Mouse (Mus musculus): ENCODE data around the gene B430305J03Rik. TPM values are rescaled to one million over a fixed set of nuclear protein-coding genes. Genes with fewer than 3 reads are reported as not detected.
A peak's percentile ranks its signal among the peaks of the same experiment; 100 is the strongest.

Gene B430305J03Rik
- polyA plus RNA-seq (2016; fragmentation: Nextera tagmentation; extraction: Ambion mirVana): not detected in 2 replicates

GRCm38 (mm10) chr3:61365779-61366373, at the start of gene B430305J03Rik:
TSS of gene B430305J03Rik (minus strand) at chr3:61365951.
- no peaks in the 10 kb centered on the region for H3K27me3 ChIP-seq
- no peak for ATAC-seq (ENCODE audit: insufficient number of reproducible peaks, insufficient read depth, low FRiP score, low TSS enrichment)
- peak within 1 kb of the TSS; percentile 82 for H3K9ac ChIP-seq
- WGBS: 2% methylated on average over 10 of the region's 10 CpGs
- H3K27ac ChIP-seq: peak within 1 kb of the TSS; percentile 89
- peak within 1 kb of the TSS; percentile 82 for H3K4me3 ChIP-seq
- H3K36me3 ChIP-seq: no peaks in the 10 kb centered on the region
- H3K9me3 ChIP-seq: no peaks in the 10 kb centered on the region
- 0 out of 2 replicates have a peak, but pooled peaks cover 3% of the 10 kb centered on the region for H3K4me1 ChIP-seq
- peak within 1 kb of the TSS; percentile 86 for H3K4me2 ChIP-seq (replicated peaks)

DNA sequence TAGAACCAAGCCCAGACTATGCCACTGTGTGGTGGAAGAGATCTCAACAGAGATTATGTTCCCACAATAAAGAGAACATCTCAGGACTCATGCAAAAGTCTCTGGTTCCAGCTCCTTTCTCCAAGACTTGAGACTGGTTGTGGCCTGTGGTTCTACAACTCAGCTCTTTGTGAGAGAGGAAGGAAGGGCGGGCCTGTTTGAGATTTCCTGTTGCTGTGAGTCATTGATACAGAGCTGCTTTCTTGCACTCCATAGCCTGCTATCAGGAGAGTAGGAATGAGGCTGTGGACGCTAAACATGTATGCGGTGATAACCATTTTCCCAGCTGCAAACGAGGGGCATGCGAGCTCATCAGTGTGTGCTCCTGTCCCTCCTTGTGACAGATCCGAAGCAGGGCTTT, 43.9 kb upstream of the B430305J03Rik start:
- Histone ChIP-seq H3K27me3 (no peaks in the 10 kb centered on the region), H3K4me2 (replicated peaks) (no peak overlapping the region), H3K9ac (no peak overlapping the region), H3K36me3 (no peaks in the 10 kb centered on the region), H3K9me3 (no peaks in the 10 kb centered on the region), H3K4me3 (no peak overlapping the region), H3K27ac (no peak overlapping the region), H3K4me1 (no peaks in the 10 kb centered on the region)
- ATAC-seq (ENCODE audit: insufficient number of reproducible peaks, insufficient read depth, low FRiP score, low TSS enrichment): no peak
- 74% methylated on average over 6 of the region's 6 CpGs for WGBS

DNA sequence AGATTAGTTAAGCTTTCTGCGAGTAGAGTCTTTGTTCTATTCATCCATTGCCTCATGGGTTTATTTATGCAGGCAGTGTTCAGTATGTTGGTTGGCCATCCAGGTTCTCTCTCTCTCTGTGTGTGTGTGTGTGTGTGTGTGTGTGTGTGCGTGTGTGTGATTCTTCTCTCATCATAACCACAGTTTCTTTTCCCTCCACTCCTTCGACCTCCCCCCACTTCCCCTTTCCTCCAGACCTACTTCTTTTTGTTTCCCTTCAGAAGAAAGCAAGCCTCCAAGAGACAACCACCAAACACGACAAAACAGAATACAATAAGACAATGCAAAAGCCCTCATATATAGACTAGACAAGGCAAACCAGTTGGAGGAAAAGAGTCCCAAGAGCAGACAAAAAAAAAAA, 41.2 kb upstream of the B430305J03Rik start:
- Histone ChIP-seq H3K27me3 (no peaks in the 10 kb centered on the region), H3K4me3 (no peak overlapping the region), H3K9ac (no peak overlapping the region), H3K27ac (no peak overlapping the region), H3K4me1 (no peaks in the 10 kb centered on the region), H3K4me2 (replicated peaks) (no peak overlapping the region), H3K9me3 (no peaks in the 10 kb centered on the region), H3K36me3 (no peaks in the 10 kb centered on the region)
- ATAC-seq (ENCODE audit: insufficient number of reproducible peaks, insufficient read depth, low FRiP score, low TSS enrichment): no peak
- WGBS: 84% methylated on average over 4 of the region's 4 CpGs

DNA sequence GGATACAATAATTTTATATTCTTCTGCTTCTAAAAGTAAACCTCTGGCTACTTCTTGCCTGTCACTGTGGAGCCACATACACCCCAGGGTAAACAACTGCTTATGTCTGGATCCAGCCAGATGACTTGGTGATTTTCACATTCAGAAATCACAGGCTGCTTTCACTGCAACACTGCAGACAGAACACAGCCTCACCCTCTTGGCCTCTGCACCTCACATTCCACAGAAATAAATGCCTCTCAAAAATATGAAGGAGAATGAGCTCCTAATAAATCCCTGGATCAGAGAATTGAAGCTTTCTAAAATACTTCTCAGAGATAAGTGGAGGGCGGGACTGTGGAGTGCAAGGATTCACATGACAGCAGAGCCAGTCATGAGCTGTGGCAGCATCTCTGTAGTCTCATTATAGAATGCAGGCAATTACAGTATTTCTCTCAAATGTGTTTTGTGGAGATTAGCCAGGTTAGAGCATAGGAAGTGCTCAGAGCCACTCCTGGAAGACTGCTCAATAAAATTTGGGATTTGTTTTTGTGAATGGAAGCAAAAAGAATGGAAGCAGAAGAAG, 35.2 kb upstream of the B430305J03Rik start:
- H3K9me3 ChIP-seq: no peaks in the 10 kb centered on the region
- no peaks in the 10 kb centered on the region for H3K27me3 ChIP-seq
- H3K4me3 ChIP-seq: no peak overlapping the region
- H3K4me2 ChIP-seq (replicated peaks): no peak overlapping the region
- no peak overlapping the region for H3K27ac ChIP-seq
- no peak overlapping the region for H3K9ac ChIP-seq
- no peak for ATAC-seq (ENCODE audit: insufficient number of reproducible peaks, insufficient read depth, low FRiP score, low TSS enrichment)
- 0 out of 2 replicates have a peak, but pooled peaks cover 3% of the 10 kb centered on the region for H3K4me1 ChIP-seq
- WGBS: 69% methylated on average over 1 of the region's 1 CpGs
- H3K36me3 ChIP-seq: no peaks in the 10 kb centered on the region

- Histone ChIP-seq H3K4me1 (0 out of 2 replicates have a peak, but pooled peaks cover 3% of the 10 kb centered on the region), H3K4me3 (no peak overlapping the region), H3K9me3 (no peaks in the 10 kb centered on the region), H3K4me2 (replicated peaks) (no peak overlapping the region), H3K9ac (no peak overlapping the region), H3K27me3 (no peaks in the 10 kb centered on the region), H3K36me3 (no peaks in the 10 kb centered on the region), H3K27ac (no peak overlapping the region)
- WGBS: 53% methylated on average over 2 of the region's 2 CpGs
- ATAC-seq (ENCODE audit: insufficient number of reproducible peaks, insufficient read depth, low FRiP score, low TSS enrichment): no peak
Measured at GRCm38 (mm10) chr3:61396728-61397127, 31.0 kb upstream of the B430305J03Rik start.

- WGBS: 82% methylated on average over 3 of the region's 3 CpGs
- H3K4me2 ChIP-seq (replicated peaks): no peak overlapping the region
- H3K27ac ChIP-seq: no peak overlapping the region
- no peaks in the 10 kb centered on the region for H3K9me3 ChIP-seq
- no peaks in the 10 kb centered on the region for H3K36me3 ChIP-seq
- no peak overlapping the region for H3K4me3 ChIP-seq
- no peaks in the 10 kb centered on the region for H3K27me3 ChIP-seq
- no peak overlapping the region for H3K9ac ChIP-seq
- no peak for ATAC-seq (ENCODE audit: insufficient number of reproducible peaks, insufficient read depth, low FRiP score, low TSS enrichment)
- no peaks in the 10 kb centered on the region for H3K4me1 ChIP-seq
Measured at GRCm38 (mm10) chr3:61395382-61395781, 29.6 kb upstream of the B430305J03Rik start.

DNA sequence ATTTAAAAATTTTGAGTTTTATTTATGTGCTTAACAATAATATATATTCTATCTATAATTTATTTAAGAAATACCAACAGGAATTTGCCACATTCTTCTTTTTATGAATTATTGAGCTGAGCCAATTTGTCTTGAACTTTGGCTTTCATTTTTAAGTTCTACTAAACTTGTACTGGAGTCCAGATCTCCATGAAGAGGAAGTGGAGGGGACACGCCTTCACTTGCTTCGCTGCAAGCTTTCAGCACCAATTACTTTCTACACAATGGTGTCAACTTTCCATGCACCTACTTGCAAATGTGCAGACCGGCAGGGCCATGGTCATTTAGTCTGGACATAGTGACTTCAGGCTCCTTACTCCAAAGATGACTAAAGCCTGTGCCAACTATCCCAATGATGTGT, 27.8 kb upstream of the B430305J03Rik start:
- no peak for ATAC-seq (ENCODE audit: insufficient number of reproducible peaks, insufficient read depth, low FRiP score, low TSS enrichment)
- no peaks in the 10 kb centered on the region for H3K9me3 ChIP-seq
- no peak overlapping the region for H3K4me3 ChIP-seq
- no peak overlapping the region for H3K4me2 ChIP-seq (replicated peaks)
- H3K36me3 ChIP-seq: no peaks in the 10 kb centered on the region
- H3K27me3 ChIP-seq: no peaks in the 10 kb centered on the region
- H3K27ac ChIP-seq: no peak overlapping the region
- 57% methylated on average over 3 of the region's 3 CpGs for WGBS
- H3K9ac ChIP-seq: no peak overlapping the region
- H3K4me1 ChIP-seq: no peaks in the 10 kb centered on the region

- Histone ChIP-seq H3K27ac (no peak overlapping the region), H3K4me2 (replicated peaks) (no peak overlapping the region), H3K9me3 (no peaks in the 10 kb centered on the region), H3K4me3 (no peak overlapping the region), H3K27me3 (no peaks in the 10 kb centered on the region), H3K4me1 (no peaks in the 10 kb centered on the region), H3K36me3 (no peaks in the 10 kb centered on the region), H3K9ac (no peak overlapping the region)
- no peak for ATAC-seq (ENCODE audit: insufficient number of reproducible peaks, insufficient read depth, low FRiP score, low TSS enrichment)
- WGBS: 97% methylated on average over 1 of the region's 1 CpGs
Measured at GRCm38 (mm10) chr3:61392881-61393280, 27.1 kb upstream of the B430305J03Rik start.

- H3K4me3 ChIP-seq: no peak overlapping the region
- ATAC-seq (ENCODE audit: insufficient number of reproducible peaks, insufficient read depth, low FRiP score, low TSS enrichment): no peak
- H3K4me1 ChIP-seq: no peaks in the 10 kb centered on the region
- 85% methylated on average over 4 of the region's 4 CpGs for WGBS
- H3K9me3 ChIP-seq: no peaks in the 10 kb centered on the region
- no peaks in the 10 kb centered on the region for H3K27me3 ChIP-seq
- H3K4me2 ChIP-seq (replicated peaks): no peak overlapping the region
- no peak overlapping the region for H3K9ac ChIP-seq
- H3K27ac ChIP-seq: no peak overlapping the region
- H3K36me3 ChIP-seq: no peaks in the 10 kb centered on the region
Measured at GRCm38 (mm10) chr3:61391564-61391963, 25.8 kb upstream of the B430305J03Rik start.

GRCm38 (mm10) chr3:61386368-61386767, 20.6 kb upstream of the B430305J03Rik start:
- no peak overlapping the region for H3K9ac ChIP-seq
- no peak for ATAC-seq (ENCODE audit: insufficient number of reproducible peaks, insufficient read depth, low FRiP score, low TSS enrichment)

GRCm38 (mm10) chr3:61376001-61376400, 10.2 kb upstream of the B430305J03Rik start:
- H3K27ac ChIP-seq: no peak overlapping the region
- H3K4me2 ChIP-seq (replicated peaks): no peak overlapping the region
- no peaks in the 10 kb centered on the region for H3K36me3 ChIP-seq
- 89% methylated on average over 8 of the region's 8 CpGs for WGBS
- H3K4me3 ChIP-seq: no peak overlapping the region
- H3K9ac ChIP-seq: no peak overlapping the region
- ATAC-seq (ENCODE audit: insufficient number of reproducible peaks, insufficient read depth, low FRiP score, low TSS enrichment): no peak
- H3K9me3 ChIP-seq: no peaks in the 10 kb centered on the region
- no peaks in the 10 kb centered on the region for H3K4me1 ChIP-seq
- no peaks in the 10 kb centered on the region for H3K27me3 ChIP-seq

More at GRCm38 (mm10) chr3:61386368-61386767, 20.6 kb upstream of the B430305J03Rik start:
- Histone ChIP-seq H3K27me3 (no peaks in the 10 kb centered on the region), H3K27ac (no peak overlapping the region), H3K9me3 (no peaks in the 10 kb centered on the region), H3K4me3 (no peak overlapping the region), H3K36me3 (no peaks in the 10 kb centered on the region), H3K4me2 (replicated peaks) (no peak overlapping the region), H3K4me1 (no peaks in the 10 kb centered on the region)
- WGBS: 77% methylated on average over 4 of the region's 4 CpGs

GRCm38 (mm10) chr3:61368446-61368845, 2.7 kb upstream of the B430305J03Rik start:
- H3K27me3 ChIP-seq: no peaks in the 10 kb centered on the region
- H3K9me3 ChIP-seq: no peaks in the 10 kb centered on the region
- H3K4me1 ChIP-seq: 0 out of 2 replicates have a peak, but pooled peaks cover 3% of the 10 kb centered on the region
- H3K4me3 ChIP-seq: no peak overlapping the region
- H3K36me3 ChIP-seq: no peaks in the 10 kb centered on the region
- H3K27ac ChIP-seq: no peak overlapping the region
- no peak overlapping the region for H3K4me2 ChIP-seq (replicated peaks)
- H3K9ac ChIP-seq: no peak overlapping the region
- WGBS: 85% methylated on average over 1 of the region's 1 CpGs
- ATAC-seq (ENCODE audit: insufficient number of reproducible peaks, insufficient read depth, low FRiP score, low TSS enrichment): no peak
